Mouse (Mus musculus): Measurements from ENCODE around the gene Unc45a. TPM values are rescaled to one million over a fixed set of nuclear protein-coding genes. Genes with fewer than 3 reads are reported as not detected.

Gene Unc45a
- polyA plus RNA-seq, 1 experiment from 2014 or later = 61.9 TPM

DNA sequence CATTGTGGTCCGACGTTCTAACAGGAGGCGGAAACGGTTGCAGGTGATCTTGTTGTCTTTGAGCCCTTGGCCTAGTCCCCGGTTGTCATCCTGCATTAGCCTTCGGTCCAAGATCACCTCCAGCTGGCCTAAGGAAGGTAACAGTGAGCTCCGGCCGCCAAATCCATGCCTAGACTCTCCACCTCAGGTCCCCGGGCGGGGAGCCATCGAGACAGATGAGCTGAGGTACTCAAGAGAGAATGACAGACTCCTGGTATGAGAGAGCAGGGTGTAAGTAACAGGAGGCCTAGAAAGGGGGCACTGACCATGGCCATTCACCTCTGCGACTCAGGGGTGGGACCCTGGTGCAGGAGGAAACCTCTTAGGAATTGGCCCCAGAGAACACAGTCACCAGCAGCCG lies 15.5 kb upstream of the Unc45a start:
- ATAC-seq = no peak
- H3K9ac ChIP-seq (ENCODE audit: low read depth, low read length) = no peak overlapping the region
- H3K4me2 ChIP-seq (ENCODE audit: low read length) = no peak overlapping the region
- H3K36me3 ChIP-seq (ENCODE audit: control insufficient read depth, insufficient read depth, low read length) = peaks cover 54% of the 10 kb centered on the region
- H3K4me3 ChIP-seq (ENCODE audit: low read depth, low read length) = no peak overlapping the region
- no peak overlapping the region for H3K27ac ChIP-seq (ENCODE audit: low read length)
- no peaks in the 10 kb centered on the region for H3K27me3 ChIP-seq (ENCODE audit: control insufficient read depth, insufficient read depth, low read depth, low read length)
- 83% methylated on average over 13 of the region's 13 CpGs for WGBS
- H3K9me3 ChIP-seq (replicated peaks; ENCODE audit: control insufficient read depth, low read length, poor library complexity, severe bottlenecking) = no peaks in the 10 kb centered on the region
- no peaks in the 10 kb centered on the region for H3K4me1 ChIP-seq (ENCODE audit: control insufficient read depth, insufficient read depth, low read length)

DNA sequence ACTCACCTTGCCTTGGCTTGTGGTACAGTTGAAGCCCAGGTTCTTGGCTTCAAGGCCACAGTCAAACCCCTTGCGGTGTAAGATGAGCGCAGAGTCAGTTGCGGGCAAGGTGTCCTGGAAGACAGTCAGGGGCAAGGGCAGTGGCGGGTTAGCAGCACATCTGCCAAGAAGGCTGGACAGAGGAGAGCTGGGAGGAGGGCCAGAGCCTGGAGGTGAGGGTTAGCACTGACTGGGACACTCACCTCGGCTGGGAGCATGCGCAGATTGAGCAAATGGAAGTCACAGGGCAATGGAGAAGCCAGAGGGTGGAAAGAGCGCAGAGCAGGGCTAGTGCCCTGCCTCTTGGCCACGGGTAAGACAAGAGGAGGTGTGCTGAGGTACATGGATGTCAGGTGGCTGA lies 12.1 kb upstream of the Unc45a start:
- H3K4me3 ChIP-seq (ENCODE audit: low read depth, low read length) = no peak overlapping the region
- no peaks in the 10 kb centered on the region for H3K4me1 ChIP-seq (ENCODE audit: control insufficient read depth, insufficient read depth, low read length)
- 95% methylated on average over 8 of the region's 8 CpGs for WGBS
- H3K27ac ChIP-seq (ENCODE audit: low read length) = no peak overlapping the region
- no peak overlapping the region for H3K9ac ChIP-seq (ENCODE audit: low read depth, low read length)
- no peaks in the 10 kb centered on the region for H3K9me3 ChIP-seq (replicated peaks; ENCODE audit: control insufficient read depth, low read length, poor library complexity, severe bottlenecking)
- ATAC-seq = no peak
- no peaks in the 10 kb centered on the region for H3K27me3 ChIP-seq (ENCODE audit: control insufficient read depth, insufficient read depth, low read depth, low read length)
- no peak overlapping the region for H3K4me2 ChIP-seq (ENCODE audit: low read length)
- H3K36me3 ChIP-seq (ENCODE audit: control insufficient read depth, insufficient read depth, low read length) = peaks cover 35% of the 10 kb centered on the region

DNA sequence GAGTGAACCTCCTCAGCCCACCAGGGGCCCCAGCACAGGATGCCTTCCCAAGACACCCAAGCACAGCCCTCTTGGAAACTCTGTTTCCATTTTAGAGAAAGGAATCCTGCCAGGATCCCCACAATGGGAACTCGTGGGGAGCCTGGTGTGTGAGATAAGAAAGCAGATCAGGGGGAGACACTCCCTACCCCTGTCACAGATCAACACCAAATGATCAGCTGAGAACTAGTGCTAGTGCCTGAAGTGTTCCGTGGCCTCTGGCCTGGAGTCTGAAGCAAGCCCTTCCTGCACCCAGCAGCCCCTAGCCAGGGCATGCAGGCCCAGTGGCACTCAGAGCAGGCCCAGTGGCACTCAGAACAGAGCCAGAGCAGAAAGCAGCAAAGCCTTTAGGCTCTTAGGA lies 10.0 kb upstream of the Unc45a start:
- no peak overlapping the region for H3K9ac ChIP-seq (ENCODE audit: low read depth, low read length)
- ATAC-seq = no peak
- no peak overlapping the region for H3K4me3 ChIP-seq (ENCODE audit: low read depth, low read length)
- H3K27ac ChIP-seq (ENCODE audit: low read length) = no peak overlapping the region
- no peaks in the 10 kb centered on the region for H3K9me3 ChIP-seq (replicated peaks; ENCODE audit: control insufficient read depth, low read length, poor library complexity, severe bottlenecking)
- 81% methylated on average over 2 of the region's 2 CpGs for WGBS
- H3K36me3 ChIP-seq (ENCODE audit: control insufficient read depth, insufficient read depth, low read length) = peaks cover 28% of the 10 kb centered on the region
- no peaks in the 10 kb centered on the region for H3K4me1 ChIP-seq (ENCODE audit: control insufficient read depth, insufficient read depth, low read length)
- no peaks in the 10 kb centered on the region for H3K27me3 ChIP-seq (ENCODE audit: control insufficient read depth, insufficient read depth, low read depth, low read length)
- H3K4me2 ChIP-seq (ENCODE audit: low read length) = no peak overlapping the region

DNA sequence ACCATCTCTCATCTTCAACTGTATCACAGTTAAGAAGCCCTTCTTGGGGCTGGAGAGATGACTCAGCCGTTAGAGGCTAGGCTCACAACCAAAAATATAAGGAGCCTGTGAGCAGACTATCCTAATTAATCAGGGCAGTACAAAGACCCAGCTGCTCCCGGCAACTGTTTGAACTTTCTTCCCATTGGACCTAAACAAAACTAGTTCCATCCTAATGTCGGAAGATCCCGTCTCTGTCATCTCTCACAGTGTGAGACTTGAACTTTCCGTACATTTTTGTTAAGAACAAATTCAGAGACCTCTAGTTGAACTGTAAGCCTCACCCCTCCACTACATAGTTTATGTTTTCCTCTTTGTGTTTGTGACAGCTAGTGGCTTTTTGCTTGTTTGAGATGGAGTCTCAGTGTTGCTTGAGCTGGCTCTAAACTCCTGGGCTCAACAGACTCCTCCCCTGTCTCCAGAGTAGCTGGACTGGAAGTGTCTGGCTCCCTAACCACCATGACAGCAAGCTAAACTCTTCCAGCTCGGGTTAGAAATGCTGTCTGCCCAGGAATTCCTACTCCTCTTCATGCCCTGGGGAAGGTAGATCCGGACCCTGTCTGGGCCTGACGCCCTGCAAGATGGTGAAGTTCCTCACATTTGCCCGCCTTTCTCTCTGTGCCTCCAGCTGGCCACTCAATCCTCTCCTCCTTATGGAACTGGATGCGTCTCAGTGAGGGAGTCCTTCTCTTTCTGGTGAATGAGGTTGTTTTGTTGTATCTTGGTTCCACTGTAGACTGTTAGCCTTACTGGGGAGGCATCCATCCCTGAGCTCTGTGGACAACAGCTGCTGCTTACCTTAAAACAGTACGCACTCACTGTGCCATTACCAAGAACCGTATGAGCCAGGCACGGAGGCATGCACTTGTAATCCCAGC lies 7.1 kb upstream of the Unc45a start:
- H3K4me3 ChIP-seq (ENCODE audit: low read depth, low read length) = no peak overlapping the region
- no peak overlapping the region for H3K9ac ChIP-seq (ENCODE audit: low read depth, low read length)
- H3K4me2 ChIP-seq (ENCODE audit: low read length) = no peak overlapping the region
- H3K9me3 ChIP-seq (replicated peaks; ENCODE audit: control insufficient read depth, low read length, poor library complexity, severe bottlenecking) = no peaks in the 10 kb centered on the region
- no peaks in the 10 kb centered on the region for H3K27me3 ChIP-seq (ENCODE audit: control insufficient read depth, insufficient read depth, low read depth, low read length)
- ATAC-seq = no peak
- H3K36me3 ChIP-seq (ENCODE audit: control insufficient read depth, insufficient read depth, low read length) = peaks cover 11% of the 10 kb centered on the region; the same call in 1 of the 2 replicates
- 78% methylated on average over 13 of the region's 13 CpGs for WGBS
- H3K4me1 ChIP-seq (ENCODE audit: control insufficient read depth, insufficient read depth, low read length) = peaks cover 6% of the 10 kb centered on the region; the same call in 1 of the 2 replicates
- H3K27ac ChIP-seq (ENCODE audit: low read length) = no peak overlapping the region

DNA sequence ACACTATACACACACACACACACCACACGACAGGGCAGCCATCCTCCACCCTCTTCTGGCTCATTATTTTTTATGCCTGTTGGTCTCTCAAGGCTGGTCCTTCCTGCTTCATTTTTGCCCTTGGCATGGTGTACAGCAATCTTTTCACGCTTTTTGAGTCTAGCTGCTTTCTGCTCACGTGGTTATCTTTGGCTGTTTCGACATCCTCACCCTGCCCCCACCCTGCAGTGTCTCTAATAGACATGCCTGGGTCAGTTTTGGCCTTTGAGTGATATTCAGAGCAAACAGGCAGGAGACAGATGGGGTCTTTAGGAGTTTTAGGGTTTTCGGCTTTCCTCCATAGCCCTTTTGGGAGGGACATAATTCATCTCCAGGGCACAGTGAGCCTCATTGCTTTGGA lies 6.0 kb upstream of the Unc45a start:
- 89% methylated on average over 5 of the region's 5 CpGs for WGBS

DNA sequence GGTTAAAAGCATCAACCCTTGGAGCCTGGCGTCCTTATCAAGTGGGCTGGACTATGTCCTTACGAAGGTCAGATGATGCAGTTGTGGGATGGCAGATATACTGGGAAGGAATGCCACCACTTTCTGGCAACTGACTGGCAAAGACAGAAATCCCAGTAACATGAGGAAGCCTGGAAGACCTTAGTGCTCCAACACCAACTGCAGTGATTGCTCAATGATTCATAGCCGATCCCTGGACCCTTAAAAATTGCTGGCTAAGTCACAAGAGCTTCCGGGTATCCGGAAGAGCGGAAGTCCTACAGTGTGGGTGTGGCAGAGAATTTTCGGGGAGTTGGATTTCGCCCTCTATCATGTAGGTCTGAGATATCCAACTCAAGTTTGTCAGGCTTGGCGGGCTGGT lies 5.4 kb upstream of the Unc45a start:
- peaks cover 3% of the 10 kb centered on the region; the same call in 1 of the 2 replicates for H3K36me3 ChIP-seq (ENCODE audit: control insufficient read depth, insufficient read depth, low read length)
- H3K9me3 ChIP-seq (replicated peaks; ENCODE audit: control insufficient read depth, low read length, poor library complexity, severe bottlenecking) = no peaks in the 10 kb centered on the region
- no peak overlapping the region for H3K4me3 ChIP-seq (ENCODE audit: low read depth, low read length)
- no peak overlapping the region for H3K27ac ChIP-seq (ENCODE audit: low read length)
- WGBS = 96% methylated on average over 9 of the region's 9 CpGs
- no peaks in the 10 kb centered on the region for H3K27me3 ChIP-seq (ENCODE audit: control insufficient read depth, insufficient read depth, low read depth, low read length)
- H3K4me2 ChIP-seq (ENCODE audit: low read length) = no peak overlapping the region
- H3K4me1 ChIP-seq (ENCODE audit: control insufficient read depth, insufficient read depth, low read length) = peaks cover 21% of the 10 kb centered on the region
- ATAC-seq = no peak
- H3K9ac ChIP-seq (ENCODE audit: low read depth, low read length) = no peak overlapping the region

More for the DNA sequence above, 6.0 kb upstream of the Unc45a start:
- ATAC-seq = no peak
- Histone ChIP-seq H3K4me2 (ENCODE audit: low read length) (no peak overlapping the region), H3K27ac (ENCODE audit: low read length) (no peak overlapping the region), H3K4me3 (ENCODE audit: low read depth, low read length) (no peak overlapping the region), H3K9me3 (replicated peaks; ENCODE audit: control insufficient read depth, low read length, poor library complexity, severe bottlenecking) (no peaks in the 10 kb centered on the region), H3K9ac (ENCODE audit: low read depth, low read length) (no peak overlapping the region), H3K36me3 (ENCODE audit: control insufficient read depth, insufficient read depth, low read length) (peaks cover 8% of the 10 kb centered on the region; the same call in 1 of the 2 replicates), H3K27me3 (ENCODE audit: control insufficient read depth, insufficient read depth, low read depth, low read length) (no peaks in the 10 kb centered on the region), H3K4me1 (ENCODE audit: control insufficient read depth, insufficient read depth, low read length) (peaks cover 15% of the 10 kb centered on the region)

DNA sequence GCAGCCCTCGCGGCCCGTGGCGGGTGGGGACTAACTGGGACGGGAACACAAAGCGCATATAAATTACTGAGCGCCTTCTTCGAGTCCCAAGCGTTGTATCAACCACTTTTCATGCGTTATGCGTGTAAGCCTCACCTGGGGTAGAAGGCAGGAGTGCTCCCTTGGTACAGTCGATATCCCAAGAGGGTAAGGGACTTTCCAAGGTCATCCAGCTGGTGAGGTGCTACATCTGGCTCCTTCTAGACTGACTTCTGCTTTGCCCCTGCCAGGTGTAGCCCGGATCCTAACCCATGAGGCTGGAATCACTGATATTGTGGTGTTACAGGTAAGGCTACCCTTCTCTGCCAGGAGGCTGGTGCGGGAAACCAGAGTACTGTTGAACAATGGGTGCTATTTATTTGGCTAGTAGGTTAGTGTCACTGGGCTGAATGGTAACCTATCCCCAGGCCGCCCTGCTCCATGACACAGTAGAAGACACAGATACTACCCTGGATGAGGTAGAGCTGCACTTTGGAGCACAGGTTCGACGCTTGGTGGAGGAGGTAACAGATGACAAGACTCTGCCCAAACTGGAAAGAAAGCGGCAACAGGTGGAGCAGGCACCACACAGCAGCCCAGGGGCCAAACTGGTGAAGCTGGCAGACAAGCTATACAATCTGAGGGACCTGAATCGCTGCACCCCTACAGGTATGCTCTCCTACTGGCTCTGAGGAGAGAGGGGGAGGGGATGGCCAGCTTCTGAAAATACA lies 2.6 kb upstream of the Unc45a start:
- peak overlapping the region; percentile 92 for H3K4me2 ChIP-seq (ENCODE audit: low read length)
- H3K9me3 ChIP-seq (replicated peaks; ENCODE audit: control insufficient read depth, low read length, poor library complexity, severe bottlenecking) = no peaks in the 10 kb centered on the region
- peaks cover 37% of the 10 kb centered on the region for H3K4me1 ChIP-seq (ENCODE audit: control insufficient read depth, insufficient read depth, low read length)
- H3K36me3 ChIP-seq (ENCODE audit: control insufficient read depth, insufficient read depth, low read length) = no peaks in the 10 kb centered on the region
- ATAC-seq = peak; percentile 7; the same call in 1 of the 2 replicates
- peak overlapping the region; percentile 80 for H3K9ac ChIP-seq (ENCODE audit: low read depth, low read length)
- H3K27me3 ChIP-seq (ENCODE audit: control insufficient read depth, insufficient read depth, low read depth, low read length) = no peaks in the 10 kb centered on the region
- H3K27ac ChIP-seq (ENCODE audit: low read length) = peak overlapping the region; percentile 81
- 26% methylated on average over 19 of the region's 19 CpGs for WGBS
- H3K4me3 ChIP-seq (ENCODE audit: low read depth, low read length) = peak overlapping the region; percentile 51

DNA sequence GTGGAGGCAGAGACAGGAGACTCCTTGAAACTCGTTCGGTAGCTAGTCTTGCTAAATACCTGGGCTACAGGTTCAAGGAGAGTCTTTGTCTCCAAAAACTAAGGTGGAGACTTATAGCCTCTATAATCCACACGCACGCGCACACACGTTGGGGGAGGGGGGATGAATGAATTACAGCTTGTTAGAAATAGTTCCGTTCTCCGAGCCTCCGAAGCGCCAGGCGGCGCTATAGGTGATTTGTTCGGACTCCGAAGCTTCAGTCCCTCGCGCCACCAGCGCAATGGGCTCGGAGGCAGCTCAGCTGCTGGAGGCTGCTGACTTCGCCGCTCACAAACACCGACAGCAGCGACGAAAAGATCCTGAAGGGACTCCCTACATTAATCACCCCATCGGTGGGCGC lies 2.1 kb upstream of the Unc45a start, which contains the start of gene Hddc3:
Hddc3 (plus strand) TSS at position 247 of the 400 bp plus-strand sequence.
- WGBS = 2% methylated on average over 25 of the region's 25 CpGs
- ATAC-seq = peak; percentile 21
- H3K27ac ChIP-seq (ENCODE audit: low read length) = peak within 1 kb of the TSS; percentile 81

DNA sequence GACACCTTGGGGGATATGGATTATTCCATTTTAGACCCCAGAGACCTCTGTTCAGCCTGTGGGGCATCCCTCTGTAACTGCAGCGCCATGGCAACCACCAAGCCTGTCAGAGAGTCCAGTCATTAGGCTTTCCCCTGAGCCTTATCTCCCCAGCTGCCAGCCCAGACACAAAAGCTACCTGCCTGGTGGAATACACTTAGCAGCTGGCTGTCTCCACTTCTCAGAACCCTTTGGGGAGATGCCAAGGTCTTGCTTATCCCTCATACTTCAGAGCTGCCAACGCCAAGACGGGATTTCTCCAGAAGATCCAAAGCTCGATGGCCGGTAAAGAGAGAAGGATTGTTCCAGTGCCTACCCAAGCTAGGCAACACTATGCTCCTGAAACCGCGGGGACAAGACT lies 988 bp upstream of the Unc45a start:
- no peak for ATAC-seq
- Histone ChIP-seq H3K9me3 (replicated peaks; ENCODE audit: control insufficient read depth, low read length, poor library complexity, severe bottlenecking) (no peaks in the 10 kb centered on the region), H3K36me3 (ENCODE audit: control insufficient read depth, insufficient read depth, low read length) (peaks cover 2% of the 10 kb centered on the region; the same call in 1 of the 2 replicates), H3K4me1 (ENCODE audit: control insufficient read depth, insufficient read depth, low read length) (peaks cover 48% of the 10 kb centered on the region), H3K27ac (ENCODE audit: low read length) (no peak overlapping the region), H3K9ac (ENCODE audit: low read depth, low read length) (no peak overlapping the region), H3K4me3 (ENCODE audit: low read depth, low read length) (no peak overlapping the region), H3K4me2 (ENCODE audit: low read length) (no peak overlapping the region), H3K27me3 (ENCODE audit: control insufficient read depth, insufficient read depth, low read depth, low read length) (no peaks in the 10 kb centered on the region)
- 59% methylated on average over 7 of the region's 7 CpGs for WGBS

More for the DNA sequence above, 2.1 kb upstream of the Unc45a start, which contains the start of gene Hddc3:
- H3K27me3 ChIP-seq (ENCODE audit: control insufficient read depth, insufficient read depth, low read depth, low read length) = no peaks in the 10 kb centered on the region
- peak within 1 kb of the TSS; percentile 92 for H3K4me2 ChIP-seq (ENCODE audit: low read length)
- H3K36me3 ChIP-seq (ENCODE audit: control insufficient read depth, insufficient read depth, low read length) = no peaks in the 10 kb centered on the region
- no peaks in the 10 kb centered on the region for H3K9me3 ChIP-seq (replicated peaks; ENCODE audit: control insufficient read depth, low read length, poor library complexity, severe bottlenecking)
- H3K9ac ChIP-seq (ENCODE audit: low read depth, low read length) = peak within 1 kb of the TSS; percentile 80
- H3K4me1 ChIP-seq (ENCODE audit: control insufficient read depth, insufficient read depth, low read length) = peaks cover 43% of the 10 kb centered on the region
- H3K4me3 ChIP-seq (ENCODE audit: low read depth, low read length) = peak within 1 kb of the TSS; percentile 51
